8 mouse cellular contexts compared by ENCODE assay signal in genomic region chr5:103355372-103356300, GRCm38 (mm10).
DNase-seq lines count a peak whose midpoint lies in the region; ATAC-seq lines count a peak whose summit lies in the region.

No protein-coding gene starts in this region.

- H3K9me3 ChIP-seq in forebrain, embryonic 14.5 days (replicated peaks; ENCODE audit: control insufficient read depth, low read length), result 0 out of 2 replicates have a peak, but pooled peaks cover 4% of the 10 kb centered on the region
- no peaks in the 10 kb centered on the region for H3K9me3 ChIP-seq in hindbrain, embryonic 15.5 days
- peaks cover 4% of the 10 kb centered on the region; the same call in 1 of the 2 replicates for H3K9me3 ChIP-seq in limb, embryonic 13.5 days

- peak; percentile 55; the same call in 1 of the 2 replicates for ATAC-seq in forebrain, embryonic 14.5 days
- peak; percentile 51; the same call in 1 of the 2 replicates for ATAC-seq in hindbrain, embryonic 15.5 days (ENCODE audit: low FRiP score, low read depth)
- ATAC-seq in limb, embryonic 13.5 days (ENCODE audit: low FRiP score, low read depth), result no peak

- 0 out of 2 replicates have a peak overlapping the region, but pooled peaks have one; percentile 4 for H3K4me3 ChIP-seq in forebrain, embryonic 14.5 days (ENCODE audit: low read depth, low read length)
- H3K4me3 ChIP-seq in hindbrain, embryonic 15.5 days, result peak overlapping the region; percentile 25
- 0 out of 2 replicates have a peak overlapping the region, but pooled peaks have one; percentile 9 for H3K4me3 ChIP-seq in limb, embryonic 13.5 days

- H3K36me3 ChIP-seq in forebrain, embryonic 14.5 days (ENCODE audit: control insufficient read depth, insufficient read depth, low read length), result no peaks in the 10 kb centered on the region
- no peaks in the 10 kb centered on the region for H3K36me3 ChIP-seq in hindbrain, embryonic 15.5 days
- no peaks in the 10 kb centered on the region for H3K36me3 ChIP-seq in limb, embryonic 13.5 days

- no peaks in the 10 kb centered on the region for H3K27me3 ChIP-seq in forebrain, embryonic 14.5 days (replicated peaks; ENCODE audit: control insufficient read depth, insufficient read depth, low read length)
- no peaks in the 10 kb centered on the region for H3K27me3 ChIP-seq in hindbrain, embryonic 15.5 days
- H3K27me3 ChIP-seq in limb, embryonic 13.5 days, result 0 out of 2 replicates have a peak, but pooled peaks cover 5% of the 10 kb centered on the region

- H3K27ac ChIP-seq in forebrain, embryonic 14.5 days (ENCODE audit: low read depth, low read length), result no peak overlapping the region
- no peak overlapping the region for H3K27ac ChIP-seq in hindbrain, embryonic 15.5 days (replicated peaks)
- H3K27ac ChIP-seq in limb, embryonic 13.5 days, result no peak overlapping the region

- 30% methylated on average over 21 of the region's 21 CpGs for WGBS in forebrain, embryonic 14.5 days
- 10% methylated on average over 21 of the region's 21 CpGs for WGBS in hindbrain, embryonic 15.5 days
- WGBS in limb, embryonic 13.5 days, result 45% methylated on average over 21 of the region's 21 CpGs

- peak overlapping the region; percentile 18; the same call in 1 of the 2 replicates for H3K9ac ChIP-seq in forebrain, embryonic 14.5 days (ENCODE audit: low read length)
- H3K9ac ChIP-seq in hindbrain, embryonic 15.5 days, result peak overlapping the region; percentile 9; the same call in 1 of the 2 replicates
- no peak overlapping the region for H3K9ac ChIP-seq in limb, embryonic 13.5 days

- peak overlapping the region; percentile 26 for H3K4me2 ChIP-seq in forebrain, embryonic 14.5 days (ENCODE audit: low read length)
- peak overlapping the region; percentile 56 for H3K4me2 ChIP-seq in hindbrain, embryonic 15.5 days
- peak overlapping the region; percentile 35 for H3K4me2 ChIP-seq in limb, embryonic 13.5 days (replicated peaks)

- no peaks in the 10 kb centered on the region for H3K4me1 ChIP-seq in forebrain, embryonic 14.5 days (ENCODE audit: control insufficient read depth, insufficient read depth, low read length)
- peaks cover 6% of the 10 kb centered on the region for H3K4me1 ChIP-seq in hindbrain, embryonic 15.5 days (replicated peaks)
- H3K4me1 ChIP-seq in limb, embryonic 13.5 days, result no peaks in the 10 kb centered on the region

- peak; percentile 39 for DNase-seq in right cerebral cortex, postnatal 25 days
- no peak for DNase-seq in right cerebral cortex, adult 18-20 months
- peak; percentile 66 for DNase-seq in brain, adult 2 months (ENCODE audit: low read depth, low spot score)
- DNase-seq in forebrain, embryonic 14.5 days (ENCODE audit: low spot score), result peak; percentile 85
- DNase-seq in naive thymus-derived CD4-positive, alpha-beta T cell, adult 2 months (ENCODE audit: low read depth), result peak; percentile 73
- DNase-seq in yolk sac, embryonic 10.5 days (ENCODE audit: low spot score), result no peak

Comparison
In these comparisons a context has a peak if more than half of its experiments do, and no peak if none do; other contexts are left out.
1. DNase-seq: peak in right cerebral cortex, postnatal 25 days (single experiment), brain, adult 2 months (single experiment), forebrain, embryonic 14.5 days (single experiment) and naive thymus-derived CD4-positive, alpha-beta T cell, adult 2 months (single experiment); none in right cerebral cortex, adult 18-20 months (single experiment) and yolk sac, embryonic 10.5 days (single experiment).
2. Peak in every context shown above with its lines, with median percentiles within 50 percentile points of each other: H3K4me2 ChIP-seq and H3K4me3 ChIP-seq.